Mouse (Mus musculus) CD4-positive naive resting alpha-beta T cell, adult 57 days (primary cell): ENCODE data around the gene Ucp2. TPM values are rescaled to one million over a fixed set of nuclear protein-coding genes. Genes with fewer than 3 reads are reported as not detected.

Source experiments
- total RNA-seq: library from RNA; stranded (reverse); gene quantifications from one replicate; pipeline ENCODE4 v1.2.4, GENCODE M21; 2023

Gene Ucp2
- 987 TPM for total RNA-seq

GRCm38 (mm10) chr7:100493117-100493483 is at the start of gene Ucp2:
Gene Ucp2, plus strand, starts transcription at chr7:100493337.

GRCm38 (mm10) chr7:100472777-100473176 is 20.4 kb upstream of the Ucp2 start, which contains the start of gene Ucp3:
Gene Ucp3, plus strand, starts transcription at chr7:100472990.

GRCm38 (mm10) chr7:100514573-100514972 is 21.4 kb downstream of the Ucp2 start, which contains the start of gene Dnajb13:
Gene Dnajb13, minus strand, starts transcription at chr7:100514960.

GRCm38 (mm10) chr7:100536804-100537518 is 43.8 kb downstream of the Ucp2 start, which contains the start of gene Coa4:
Gene Coa4, plus strand, starts transcription at chr7:100537071.

Other genes starting within 250 kb of the Ucp2 start
- not detected for gene P4ha3, start 207.8 kb upstream of the Ucp2 start, total RNA-seq
- 79.2 TPM for gene C2cd3, start 121.1 kb upstream of the Ucp2 start, total RNA-seq
- 35.8 TPM for gene Ppme1, start 121.0 kb upstream of the Ucp2 start, total RNA-seq
- gene Ucp3, start 20.3 kb upstream of the Ucp2 start, total RNA-seq: 0.44 TPM
- gene Dnajb13, start 21.6 kb downstream of the Ucp2 start, total RNA-seq: 3.3 TPM
- 4.6 TPM for gene Coa4, start 43.7 kb downstream of the Ucp2 start, total RNA-seq
- 56.3 TPM for gene Rab6a, start 114.1 kb downstream of the Ucp2 start, total RNA-seq
- gene Mrpl48, start 115.0 kb downstream of the Ucp2 start, total RNA-seq: 30.6 TPM
- not detected for gene Plekhb1, start 169.1 kb downstream of the Ucp2 start, total RNA-seq
- gene Fam168a, start 213.3 kb downstream of the Ucp2 start, total RNA-seq: 50.3 TPM